Mouse (Mus musculus) neural tube, embryonic 14.5 days (tissue): ENCODE data around the gene Clasp1. TPM values are rescaled to one million over a fixed set of nuclear protein-coding genes. Genes with fewer than 3 reads are reported as not detected.

ENCODE experiments used
- ATAC-seq: fragments of 200-750 bp; cut with Nextera tagmentation; 2 replicates; pipeline ENCODE4 v1.8.0; 2017; ENCODE audit warnings: low read depth, mild to moderate bottlenecking, moderate TSS enrichment, moderate library complexity
- H3K27ac ChIP-seq: fragments of 300-500 bp; sonication (generic); 2 replicates; pipeline ENCODE4 v1.5.1; 2014; ENCODE audit warnings: low read depth, mild to moderate bottlenecking, control low read depth, low read length, moderate library complexity, mixed read lengths
- H3K27me3 ChIP-seq: fragments of 300-500 bp; sonication (generic); 2 replicates; pipeline ENCODE4 v1.6.1; 2014; ENCODE audit warnings: low read length; ENCODE audit not compliant: control insufficient read depth, insufficient read depth
- H3K36me3 ChIP-seq: fragments of 300-500 bp; sonication (generic); 2 replicates; pipeline ENCODE4 v1.6.1; 2014; ENCODE audit warnings: low read length, mixed read lengths; ENCODE audit not compliant: control insufficient read depth, insufficient read depth
- H3K4me1 ChIP-seq: fragments of 300-500 bp; sonication (generic); 2 replicates; pipeline ENCODE4 v1.6.1; 2014; ENCODE audit warnings: low read length; ENCODE audit not compliant: control insufficient read depth, insufficient read depth
- H3K4me2 ChIP-seq: fragments of 300-500 bp; sonication (generic); 2 replicates; pipeline ENCODE4 v1.6.1; 2014; ENCODE audit warnings: mild to moderate bottlenecking, low read depth, low read length, control low read depth
- H3K4me3 ChIP-seq: fragments of 300-500 bp; sonication (generic); 2 replicates; pipeline ENCODE4 v1.5.1; 2014; ENCODE audit warnings: low read depth, low read length, control low read depth, mixed read lengths
- H3K9ac ChIP-seq: fragments of 300-500 bp; sonication (generic); replicated peaks from 2 replicates; pipeline ENCODE4 v1.6.1; 2014; ENCODE audit warnings: low read depth, mild to moderate bottlenecking, control low read depth, low read length, mixed read lengths
- H3K9me3 ChIP-seq: fragments of 300-500 bp; sonication (generic); 2 replicates; pipeline ENCODE4 v1.6.1; 2016; ENCODE audit warnings: low read length; ENCODE audit not compliant: control insufficient read depth
- WGBS: fragments of 180-500 bp; shearing (Covaris S2); extraction: QIAGEN DNeasy Blood & Tissue Kit; methylation state at CpG from one replicate; pipeline ENCODE4 v1.1.7; 2014; 5-methylcytosine and 5-hydroxymethylcytosine counted together
- polyA plus RNA-seq: library from polyadenylated mRNA; unstranded; fragments of >200 nt; fragmentation: Nextera tagmentation; extraction: Ambion mirVana; gene quantifications from 2 replicates; pipeline ENCODE4 v1.2.1, GENCODE M21; 2014

The Clasp1 gene
- polyA plus RNA-seq, 1 experiment from 2014 or later: 149 TPM

DNA sequence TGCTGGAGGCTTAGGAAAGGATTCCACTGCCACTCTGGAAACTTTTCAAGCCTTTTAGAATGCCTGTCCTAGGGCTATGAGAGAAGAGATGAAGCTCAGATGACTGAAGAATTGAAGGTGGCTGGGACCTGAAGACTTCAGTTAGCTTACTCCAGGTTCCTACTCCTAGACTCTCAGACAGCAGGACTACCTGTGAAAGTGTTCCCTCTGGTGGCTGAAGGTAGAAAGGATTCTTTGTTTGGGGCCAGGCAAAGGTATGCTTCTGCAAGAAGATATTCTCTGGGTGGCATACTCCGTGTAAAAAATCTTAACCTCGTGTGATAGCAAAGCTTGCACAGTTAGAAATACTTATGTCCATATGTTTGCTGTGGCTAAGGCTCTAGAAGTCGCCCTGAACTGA, 104.0 kb downstream of the Clasp1 start:
- H3K27me3 ChIP-seq: no peaks in the 10 kb centered on the region
- H3K4me1 ChIP-seq: no peaks in the 10 kb centered on the region
- no peak overlapping the region for H3K9ac ChIP-seq
- 89% methylated on average over 3 of the region's 3 CpGs for WGBS
- no peak overlapping the region for H3K27ac ChIP-seq
- H3K36me3 ChIP-seq: no peaks in the 10 kb centered on the region; the same call in 1 of the 2 replicates
- H3K9me3 ChIP-seq: no peaks in the 10 kb centered on the region
- no peak overlapping the region for H3K4me3 ChIP-seq
- no peak overlapping the region for H3K4me2 ChIP-seq
- no peak for ATAC-seq

DNA sequence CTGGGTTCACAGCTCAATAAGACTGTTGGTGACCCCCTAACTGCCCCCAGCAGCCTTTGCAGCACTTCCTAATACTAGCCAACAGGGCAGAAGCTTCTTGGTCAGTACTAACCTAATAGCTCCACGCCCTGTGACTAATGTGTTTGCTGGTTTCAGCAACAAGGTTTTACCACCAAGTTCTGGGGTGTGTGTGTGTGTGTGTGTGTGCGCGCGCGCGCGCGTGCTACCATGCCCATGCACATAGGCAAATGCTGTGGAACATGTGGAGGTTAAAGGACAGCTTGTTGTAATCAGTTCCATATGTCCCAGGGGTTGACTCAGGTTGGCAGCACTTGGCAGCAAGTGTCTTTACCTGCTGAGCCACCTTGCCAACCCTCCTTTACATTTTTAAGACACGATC, 105.7 kb downstream of the Clasp1 start:
- no peak overlapping the region for H3K4me3 ChIP-seq
- H3K4me2 ChIP-seq: no peak overlapping the region
- no peaks in the 10 kb centered on the region for H3K27me3 ChIP-seq
- H3K36me3 ChIP-seq: peaks cover 4% of the 10 kb centered on the region; the same call in 1 of the 2 replicates
- H3K27ac ChIP-seq: no peak overlapping the region
- H3K9me3 ChIP-seq: no peaks in the 10 kb centered on the region
- H3K4me1 ChIP-seq: no peaks in the 10 kb centered on the region
- ATAC-seq: peak; percentile 19; the same call in 1 of the 2 replicates
- no peak overlapping the region for H3K9ac ChIP-seq
- 96% methylated on average over 9 of the region's 9 CpGs for WGBS

DNA sequence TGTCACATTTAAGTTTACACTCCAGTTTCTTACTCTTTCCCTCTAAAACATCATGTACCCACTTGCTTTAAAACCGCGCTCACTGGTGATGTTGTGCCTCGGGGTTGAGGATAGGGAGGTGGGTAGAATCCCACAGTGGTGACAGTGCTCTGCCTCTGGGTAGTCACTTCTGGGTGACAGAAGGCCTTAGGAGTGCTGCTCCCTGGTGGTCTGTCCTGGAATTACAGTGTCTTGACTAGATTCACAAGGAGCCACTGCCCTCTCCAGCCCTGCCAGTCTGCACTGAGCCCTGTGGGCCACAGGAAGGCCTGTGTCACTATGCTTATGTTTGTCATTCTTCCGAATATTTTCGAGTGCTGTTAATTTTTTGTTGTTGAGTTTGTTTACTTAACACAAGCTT, 109.5 kb downstream of the Clasp1 start:
- H3K4me3 ChIP-seq: no peak overlapping the region
- ATAC-seq: peak; percentile 70; the same call in 1 of the 2 replicates
- H3K4me1 ChIP-seq: no peaks in the 10 kb centered on the region
- peaks cover 38% of the 10 kb centered on the region for H3K36me3 ChIP-seq
- H3K27ac ChIP-seq: no peak overlapping the region
- WGBS: 74% methylated on average over 5 of the region's 5 CpGs
- H3K4me2 ChIP-seq: no peak overlapping the region
- H3K9me3 ChIP-seq: no peaks in the 10 kb centered on the region
- H3K9ac ChIP-seq: no peak overlapping the region
- no peaks in the 10 kb centered on the region for H3K27me3 ChIP-seq

DNA sequence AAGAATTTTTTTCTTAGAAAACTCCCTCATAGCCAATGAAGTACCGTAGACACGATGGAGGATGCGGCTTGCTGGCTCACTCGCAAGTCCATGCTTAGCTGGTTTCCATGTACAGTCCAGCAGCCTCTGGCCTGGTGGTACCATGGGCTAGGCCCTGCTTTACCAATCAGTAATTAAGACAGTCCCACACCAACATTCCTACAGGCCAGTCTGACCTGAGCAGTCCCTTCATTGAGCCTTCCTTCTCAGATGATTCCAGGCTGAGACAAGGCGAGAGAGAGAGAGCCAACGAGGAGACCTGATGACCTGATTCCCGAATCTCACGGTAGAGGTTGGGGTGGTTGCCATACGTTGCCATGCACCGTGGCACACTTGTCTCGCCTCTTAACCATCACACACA, 111.7 kb downstream of the Clasp1 start:
- Histone ChIP-seq H3K9ac (no peak overlapping the region), H3K4me1 (no peaks in the 10 kb centered on the region), H3K9me3 (no peaks in the 10 kb centered on the region), H3K36me3 (peaks cover 55% of the 10 kb centered on the region), H3K4me2 (no peak overlapping the region), H3K27ac (no peak overlapping the region), H3K4me3 (no peak overlapping the region), H3K27me3 (no peaks in the 10 kb centered on the region)
- ATAC-seq: no peak
- WGBS: 96% methylated on average over 11 of the region's 11 CpGs

DNA sequence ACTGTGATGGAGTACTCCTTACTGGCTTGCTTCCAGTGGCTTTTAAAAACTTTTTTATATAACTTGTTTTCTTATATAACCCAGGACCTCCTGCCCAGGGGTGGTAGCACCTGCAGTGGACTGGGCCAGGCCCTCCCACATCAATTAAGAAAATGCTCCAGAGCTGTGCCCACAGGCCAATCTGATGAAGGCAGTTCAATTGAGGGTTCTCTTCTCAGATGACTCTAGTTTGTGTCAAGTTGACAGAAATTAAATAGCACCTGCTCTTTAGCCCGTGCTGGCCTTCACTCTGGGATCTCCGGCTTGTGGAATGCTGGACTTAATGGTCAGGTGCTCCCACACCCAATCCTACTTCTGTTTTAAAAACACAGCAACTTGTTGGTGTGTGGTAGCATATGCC, 112.8 kb downstream of the Clasp1 start:
- H3K36me3 ChIP-seq: peaks cover 59% of the 10 kb centered on the region
- H3K4me3 ChIP-seq: no peak overlapping the region
- H3K4me1 ChIP-seq: no peaks in the 10 kb centered on the region
- no peak overlapping the region for H3K27ac ChIP-seq
- H3K9ac ChIP-seq: no peak overlapping the region
- H3K27me3 ChIP-seq: no peaks in the 10 kb centered on the region
- 85% methylated on average over 2 of the region's 2 CpGs for WGBS
- H3K4me2 ChIP-seq: no peak overlapping the region
- ATAC-seq: no peak
- no peaks in the 10 kb centered on the region for H3K9me3 ChIP-seq

DNA sequence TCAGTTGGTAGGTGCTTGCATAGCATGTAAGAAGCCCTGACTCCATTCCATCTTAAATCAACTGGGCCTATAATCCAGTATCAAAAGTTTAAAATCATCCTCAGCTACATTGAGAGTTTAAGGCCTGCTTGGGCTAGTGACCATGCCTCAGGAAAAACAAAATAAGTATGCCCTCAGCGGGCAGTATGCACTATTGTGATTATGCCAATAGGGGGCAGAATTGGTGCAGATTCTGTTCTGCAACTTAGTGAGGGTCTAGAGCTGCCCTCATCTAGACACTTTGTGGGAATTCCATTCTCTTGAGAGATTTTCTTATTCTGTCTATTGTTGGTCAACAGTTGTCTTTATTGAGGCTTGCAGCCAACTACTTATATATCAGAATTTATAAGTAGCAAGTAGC, 116.9 kb downstream of the Clasp1 start:
- 86% methylated on average over 1 of the region's 1 CpGs for WGBS
- Histone ChIP-seq H3K9me3 (no peaks in the 10 kb centered on the region), H3K4me3 (no peak overlapping the region), H3K4me1 (no peaks in the 10 kb centered on the region), H3K27ac (no peak overlapping the region), H3K36me3 (peaks cover 79% of the 10 kb centered on the region), H3K4me2 (no peak overlapping the region), H3K27me3 (no peaks in the 10 kb centered on the region), H3K9ac (no peak overlapping the region)
- ATAC-seq: no peak

DNA sequence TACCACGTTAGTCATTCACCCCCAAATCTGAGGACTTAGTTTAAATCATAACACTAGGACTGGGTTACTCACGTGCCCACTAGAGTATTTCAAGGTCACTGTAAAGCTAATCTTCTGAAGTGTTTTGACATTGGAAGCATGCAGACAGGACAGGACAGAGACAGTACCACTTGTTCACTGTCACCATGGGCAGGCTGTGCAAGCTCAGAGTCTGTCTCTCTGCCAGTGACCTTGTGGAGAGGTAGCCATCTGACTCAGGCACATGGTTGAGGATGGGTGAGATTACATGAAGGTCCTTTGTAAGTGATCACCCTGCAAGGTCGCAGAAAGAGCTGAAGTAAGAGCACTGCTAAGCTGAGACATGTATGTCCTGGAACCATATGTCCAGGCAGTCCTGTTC, 122.1 kb downstream of the Clasp1 start:
- Histone ChIP-seq H3K27ac (no peak overlapping the region), H3K9me3 (no peaks in the 10 kb centered on the region), H3K4me1 (no peaks in the 10 kb centered on the region), H3K4me3 (no peak overlapping the region), H3K27me3 (no peaks in the 10 kb centered on the region), H3K4me2 (no peak overlapping the region), H3K36me3 (peaks cover 69% of the 10 kb centered on the region), H3K9ac (no peak overlapping the region)
- ATAC-seq: no peak
- 96% methylated on average over 3 of the region's 3 CpGs for WGBS

DNA sequence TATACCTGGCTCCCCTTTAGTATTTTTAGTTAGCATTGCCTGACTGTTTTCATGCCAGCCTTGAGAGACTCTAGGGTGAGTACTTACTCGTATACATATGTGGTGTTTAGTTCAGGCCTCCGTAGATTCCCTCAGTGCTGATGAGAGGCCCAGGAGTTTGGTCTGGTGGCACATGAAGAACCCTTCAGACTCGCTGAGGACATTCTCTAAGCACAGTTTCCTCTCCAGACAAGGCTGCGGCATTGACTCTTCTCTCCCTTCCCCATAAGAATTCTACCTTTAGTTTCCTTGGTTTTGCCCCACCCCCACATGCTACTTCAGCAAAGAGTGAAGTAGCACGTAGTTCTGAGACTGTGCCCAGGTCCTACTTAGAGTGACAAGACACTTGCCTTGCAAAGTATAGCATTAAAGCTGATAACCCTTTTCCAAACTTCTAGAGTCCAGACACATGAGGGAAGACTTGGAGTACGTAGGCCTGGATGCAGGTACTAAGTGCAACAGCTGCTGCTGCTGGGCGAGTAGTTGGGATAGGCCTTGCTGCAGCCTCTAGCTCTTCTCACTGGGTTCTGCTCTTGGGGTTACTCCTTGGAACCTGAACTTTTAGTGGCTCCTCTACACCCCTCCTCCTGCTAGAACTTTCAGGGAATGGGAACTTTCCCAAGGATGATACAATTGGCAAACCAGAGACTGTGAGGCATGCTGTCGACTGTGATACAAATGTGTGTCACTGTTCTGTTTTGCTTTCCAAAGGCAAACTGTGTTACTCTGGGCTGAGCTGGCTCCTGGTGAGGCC, 123.1 kb downstream of the Clasp1 start:
- Histone ChIP-seq H3K36me3 (peaks cover 70% of the 10 kb centered on the region), H3K9me3 (no peaks in the 10 kb centered on the region), H3K27me3 (no peaks in the 10 kb centered on the region), H3K4me1 (no peaks in the 10 kb centered on the region), H3K27ac (no peak overlapping the region), H3K4me2 (no peak overlapping the region), H3K9ac (no peak overlapping the region), H3K4me3 (no peak overlapping the region)
- WGBS: 95% methylated on average over 8 of the region's 8 CpGs
- ATAC-seq: no peak

DNA sequence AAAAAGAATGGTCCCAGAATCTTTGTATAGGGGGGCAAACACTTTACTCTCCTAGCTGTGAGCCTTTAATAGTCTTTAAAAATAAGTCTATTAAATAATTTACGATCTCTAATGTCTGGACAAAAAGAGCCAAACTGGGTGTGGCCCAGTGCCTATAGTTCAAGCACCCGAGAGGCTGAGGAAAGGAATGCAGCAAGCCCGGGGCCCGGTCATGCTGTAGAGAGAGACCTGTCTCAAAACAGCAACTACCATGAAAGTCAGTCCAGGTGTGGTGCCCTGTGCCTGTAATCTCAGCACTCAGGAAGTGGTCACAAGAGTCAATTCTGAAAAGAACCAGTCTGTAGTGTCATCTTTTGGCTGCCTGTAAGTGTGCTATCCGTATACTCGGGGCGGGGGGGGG, 127.4 kb downstream of the Clasp1 start:
- H3K36me3 ChIP-seq: peaks cover 48% of the 10 kb centered on the region
- ATAC-seq: no peak

More for the DNA sequence above, 127.4 kb downstream of the Clasp1 start:
- H3K4me3 ChIP-seq: no peak overlapping the region
- no peak overlapping the region for H3K9ac ChIP-seq
- WGBS: 53% methylated on average over 7 of the region's 7 CpGs
- no peaks in the 10 kb centered on the region for H3K27me3 ChIP-seq
- no peak overlapping the region for H3K27ac ChIP-seq
- H3K9me3 ChIP-seq: no peaks in the 10 kb centered on the region
- H3K4me2 ChIP-seq: no peak overlapping the region
- H3K4me1 ChIP-seq: no peaks in the 10 kb centered on the region
